Mouse (Mus musculus): ENCODE measurements at regions not wholly inside any gene's neighbourhood (a gene's known extent, or its start where the extent isn't known, plus 50 kb on each side); places are given as distances from the start of the nearest gene placed in this dataset.

- no peak overlapping the region for H3K4me3 ChIP-seq (replicated peaks in 1 of 3; ENCODE audit: low read depth in 2 of 3, low read length in 2 of 3, poor library complexity in 1 of 3)
- TF ChIP-seq MEF2A (IDR thresholded peaks at IDR 0.05; ENCODE audit: borderline replicate concordance, low read depth, low read length), result no peak
- TF ChIP-seq IRF4 (IDR thresholded peaks at IDR 0.05; ENCODE audit: low read depth, low read length), result no peak
- no peak for TF ChIP-seq MAZ (IDR thresholded peaks at IDR 0.05; ENCODE audit: low read depth, low read length)
- TF ChIP-seq RAD21 (IDR thresholded peaks at IDR 0.05; ENCODE audit: low read depth, low read length), result no peak
- TF ChIP-seq UBTF (IDR thresholded peaks at IDR 0.05; ENCODE audit: low read depth, low read length), result no peak
- TF ChIP-seq MAFK (IDR thresholded peaks at IDR 0.05; ENCODE audit: insufficient replicate concordance, low read length), result no peak
- no peak for TF ChIP-seq BHLHE40 (IDR thresholded peaks at IDR 0.05; ENCODE audit: low read depth, low read length)
- no peak for TF ChIP-seq E2F4 (IDR thresholded peaks at IDR 0.05; ENCODE audit: insufficient replicate concordance, low read depth, low read length)
- TF ChIP-seq ZNF384 (IDR thresholded peaks at IDR 0.05; ENCODE audit: low read depth, low read length), result no peak
- no peak for TF ChIP-seq MYC (IDR thresholded peaks at IDR 0.05; ENCODE audit: low read depth, low read length)
- no peak for TF ChIP-seq ELF1 (IDR thresholded peaks at IDR 0.05; ENCODE audit: low read depth, low read length)
- TF ChIP-seq ETS1 (conservative IDR thresholded peaks at IDR 0.05; ENCODE audit: low read depth, low read length), result no peak
- no peak for TF ChIP-seq GABPA (IDR thresholded peaks at IDR 0.05; ENCODE audit: insufficient replicate concordance, low read depth, low read length)
- no peak for TF ChIP-seq JUND (conservative IDR thresholded peaks at IDR 0.05; ENCODE audit: low read depth, low read length)
- no peak for TF ChIP-seq EP300 (IDR thresholded peaks at IDR 0.05; ENCODE audit: low read length)
- no peaks in the 10 kb centered on the region for H3K4me1 ChIP-seq (ENCODE audit: control insufficient read depth in 1 of 2, insufficient read depth in 2 of 2)
- no peak for DNase-seq (ENCODE audit: extremely low read depth)
- H3K27me3 ChIP-seq (replicated peaks), result no peaks in the 10 kb centered on the region
- in situ Hi-C loops (cut with MboI; ENCODE audit: low pct_ligation_motif_present, low pct_unique_long_range_greater_than_20kb, low sequenced_read_pairs), result no loop called here
- no peaks in the 10 kb centered on the region for H3K9me3 ChIP-seq (replicated peaks; ENCODE audit: low read length)
- no peaks in the 10 kb centered on the region for H3K79me2 ChIP-seq (replicated peaks; ENCODE audit: control insufficient read depth, extremely low read depth, insufficient read depth, poor library complexity, severe bottlenecking)
- H3K4me2 ChIP-seq (ENCODE audit: insufficient read depth, low read depth, poor library complexity, severe bottlenecking), result no peak overlapping the region
- dilution Hi-C loops (cut with MboI; ENCODE audit: extremely low pct_ligation_motif_present, extremely low pct_unique_long_range_greater_than_20kb, low sequenced_read_pairs), result no loop called here
- H3K36me3 ChIP-seq (replicated peaks in 1 of 2; ENCODE audit: control insufficient read depth in 1 of 2, insufficient read depth in 1 of 2, low read length in 1 of 2), result no peaks in the 10 kb centered on the region
- H3K9ac ChIP-seq (ENCODE audit: insufficient read depth, low read depth), result no peak overlapping the region
- H3K27ac ChIP-seq (ENCODE audit: insufficient read depth, low read depth), result no peak overlapping the region
These were observed 456.2 kb upstream of the Slc30a5 start for GRCm38 (mm10) chr13:101289407-101289806.

GRCm38 (mm10) chr13:101287131-101287530, 453.9 kb upstream of the Slc30a5 start:
- in situ Hi-C loops (cut with MboI; ENCODE audit: low pct_ligation_motif_present, low pct_unique_long_range_greater_than_20kb, low sequenced_read_pairs), result no loop called here
- Histone ChIP-seq H3K27ac (ENCODE audit: insufficient read depth, low read depth) (no peak overlapping the region), H3K79me2 (replicated peaks; ENCODE audit: control insufficient read depth, extremely low read depth, insufficient read depth, poor library complexity, severe bottlenecking) (no peaks in the 10 kb centered on the region), H3K9me3 (replicated peaks; ENCODE audit: low read length) (no peaks in the 10 kb centered on the region), H3K4me3 (replicated peaks in 1 of 3; ENCODE audit: low read depth in 2 of 3, low read length in 2 of 3, poor library complexity in 1 of 3) (no peak overlapping the region), H3K27me3 (replicated peaks) (no peaks in the 10 kb centered on the region), H3K9ac (ENCODE audit: insufficient read depth, low read depth) (no peak overlapping the region), H3K4me1 (ENCODE audit: control insufficient read depth in 1 of 2, insufficient read depth in 2 of 2) (no peaks in the 10 kb centered on the region), H3K4me2 (ENCODE audit: insufficient read depth, low read depth, poor library complexity, severe bottlenecking) (no peak overlapping the region), H3K36me3 (replicated peaks in 1 of 2; ENCODE audit: control insufficient read depth in 1 of 2, insufficient read depth in 1 of 2, low read length in 1 of 2) (no peaks in the 10 kb centered on the region)
- dilution Hi-C loops (cut with MboI; ENCODE audit: extremely low pct_ligation_motif_present, extremely low pct_unique_long_range_greater_than_20kb, low sequenced_read_pairs), result no loop called here
- TF ChIP-seq GABPA (IDR thresholded peaks at IDR 0.05; ENCODE audit: insufficient replicate concordance, low read depth, low read length), result no peak
- no peak for TF ChIP-seq ZMIZ1 (IDR thresholded peaks at IDR 0.05; ENCODE audit: low read depth, low read length)
- TF ChIP-seq USF2 (conservative IDR thresholded peaks at IDR 0.05; ENCODE audit: low read depth, low read length), result no peak
- TF ChIP-seq HCFC1 (IDR thresholded peaks at IDR 0.05; ENCODE audit: low read depth, low read length), result no peak
- no peak for TF ChIP-seq NELFE (IDR thresholded peaks at IDR 0.05; ENCODE audit: low read depth, low read length)
- no peak for TF ChIP-seq CTCF (conservative IDR thresholded peaks at IDR 0.05 in 1 of 2, IDR thresholded peaks at IDR 0.05 in 1 of 2; ENCODE audit: low read depth in 2 of 2, low read length in 2 of 2)
- no peak for TF ChIP-seq KAT2A (IDR thresholded peaks at IDR 0.05; ENCODE audit: insufficient replicate concordance, low read length)
- TF ChIP-seq SIN3A (IDR thresholded peaks at IDR 0.05; ENCODE audit: low read length), result no peak
- TF ChIP-seq CHD1 (IDR thresholded peaks at IDR 0.05; ENCODE audit: low read depth, low read length), result no peak
- DNase-seq (ENCODE audit: extremely low read depth), result no peak

All from CH12.LX (cell line).